Mouse (Mus musculus) CH12F3 (cell line): ENCODE data around the gene Mb.

ENCODE experiments used
- in situ Hi-C: fragments of 300-500 bp; cut with MboI; formaldehyde crosslinking; loops from 2 replicates; pipeline ENCODE4 v1.14.3; 2020; ENCODE audit warnings: low sequenced_read_pairs

Mb gene

DNA sequence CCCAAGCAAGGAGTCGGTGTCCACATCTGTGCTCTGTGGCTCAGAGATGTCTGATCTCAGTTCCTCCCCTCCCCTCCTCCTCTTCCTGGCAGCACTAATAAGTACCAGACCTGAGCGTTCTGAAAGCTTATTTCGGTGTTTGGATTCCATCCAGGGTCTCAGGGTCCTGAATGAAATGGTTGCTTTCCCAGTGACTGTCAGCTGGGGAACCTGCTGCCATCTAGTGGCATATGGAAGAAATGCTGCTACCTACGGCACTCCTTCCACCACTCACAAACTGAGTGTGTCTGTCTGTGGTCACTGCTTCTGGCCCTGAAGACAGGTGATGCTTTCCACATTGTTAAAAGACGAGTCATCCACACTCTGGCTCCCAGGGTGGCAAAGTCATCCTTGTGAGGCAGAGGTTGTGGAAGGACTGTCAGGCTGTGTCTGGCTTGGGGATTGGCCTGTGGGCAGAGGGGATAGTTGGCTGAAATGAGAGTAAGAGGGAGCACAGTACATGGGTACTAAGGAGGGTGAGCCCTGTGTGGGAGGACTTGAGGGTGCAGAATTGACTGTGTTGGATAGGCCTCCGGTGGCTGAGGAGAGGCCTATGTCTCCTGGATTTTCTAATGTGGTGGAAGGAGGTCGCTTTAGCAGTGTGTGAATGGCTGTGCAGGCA is 21.0 kb downstream of the Mb start:
- in situ Hi-C loops = no loop called here

DNA sequence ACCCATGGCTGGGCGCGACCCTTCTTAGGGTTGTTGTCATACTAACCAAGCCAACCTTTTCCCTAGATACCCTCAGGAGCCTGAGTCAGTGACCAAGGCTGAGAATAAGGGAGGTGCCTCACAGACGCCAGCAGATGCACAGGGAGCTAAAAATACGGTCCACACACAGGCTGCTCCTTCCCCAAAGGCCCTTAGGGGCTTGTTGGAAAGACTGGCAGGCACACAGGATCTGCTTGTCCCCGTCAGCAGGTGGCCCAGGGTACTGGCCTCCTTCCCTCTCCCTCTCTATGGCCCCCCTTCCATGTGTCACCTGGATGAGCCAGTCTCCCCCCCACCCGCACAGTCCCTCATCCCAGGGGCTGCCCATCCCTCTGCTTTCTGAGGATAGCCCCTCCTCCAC is 22.8 kb downstream of the Mb start:
- in situ Hi-C loops = no loop called here

DNA sequence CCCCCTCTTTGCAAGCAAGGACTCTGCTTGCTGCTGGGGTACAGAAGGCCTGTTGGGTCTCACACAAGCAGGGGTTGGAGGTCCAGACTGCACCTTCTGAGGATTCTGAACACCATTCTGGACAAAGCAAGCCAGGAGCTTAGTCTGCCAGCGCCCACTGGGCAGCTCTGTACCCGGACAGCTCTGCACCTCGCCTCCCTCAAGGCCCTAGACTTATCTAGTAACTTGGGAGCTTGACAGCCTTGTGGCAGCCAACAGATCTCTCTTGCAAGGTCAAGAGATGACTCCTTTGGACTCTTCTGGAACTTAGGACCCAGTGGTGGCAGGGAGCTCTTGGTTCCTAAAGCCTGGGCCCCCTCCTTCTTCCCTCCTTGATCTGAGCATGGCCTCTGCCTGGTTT is 23.4 kb downstream of the Mb start:
- in situ Hi-C loops = no loop called here

DNA sequence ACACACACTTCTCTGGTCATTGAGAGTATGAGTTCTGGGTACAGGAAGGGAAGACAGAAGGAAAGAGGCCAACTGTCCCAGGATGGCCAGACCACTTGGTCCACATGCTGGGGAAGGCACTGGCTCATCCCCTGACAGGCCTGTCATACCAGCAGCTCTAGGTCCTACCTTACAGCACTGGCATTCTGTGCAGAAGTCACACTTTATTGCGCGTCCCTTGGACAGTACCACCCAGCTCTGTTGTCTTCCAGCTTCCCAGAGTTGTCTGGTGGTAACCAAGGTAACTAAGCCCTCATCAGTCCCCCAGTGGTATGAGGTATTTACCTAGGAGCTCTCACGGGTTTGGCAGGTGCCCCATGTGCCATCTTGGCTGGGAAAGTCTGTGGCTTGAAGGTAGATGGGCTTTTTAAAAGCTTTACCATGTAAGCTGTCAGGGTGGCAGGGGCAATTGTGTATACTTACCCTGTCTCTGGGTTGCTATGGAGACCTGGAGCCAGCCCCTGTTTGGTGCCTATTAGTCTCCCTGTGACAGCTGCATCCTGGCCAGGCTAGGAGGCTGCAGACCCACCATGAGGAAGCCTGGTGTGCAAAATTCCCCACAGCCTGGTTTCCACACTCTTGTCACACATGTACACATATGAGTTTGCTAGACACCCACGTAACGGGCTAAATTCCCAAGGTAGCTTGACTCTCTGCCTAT is 24.4 kb downstream of the Mb start:
- in situ Hi-C loops = no loop called here

DNA sequence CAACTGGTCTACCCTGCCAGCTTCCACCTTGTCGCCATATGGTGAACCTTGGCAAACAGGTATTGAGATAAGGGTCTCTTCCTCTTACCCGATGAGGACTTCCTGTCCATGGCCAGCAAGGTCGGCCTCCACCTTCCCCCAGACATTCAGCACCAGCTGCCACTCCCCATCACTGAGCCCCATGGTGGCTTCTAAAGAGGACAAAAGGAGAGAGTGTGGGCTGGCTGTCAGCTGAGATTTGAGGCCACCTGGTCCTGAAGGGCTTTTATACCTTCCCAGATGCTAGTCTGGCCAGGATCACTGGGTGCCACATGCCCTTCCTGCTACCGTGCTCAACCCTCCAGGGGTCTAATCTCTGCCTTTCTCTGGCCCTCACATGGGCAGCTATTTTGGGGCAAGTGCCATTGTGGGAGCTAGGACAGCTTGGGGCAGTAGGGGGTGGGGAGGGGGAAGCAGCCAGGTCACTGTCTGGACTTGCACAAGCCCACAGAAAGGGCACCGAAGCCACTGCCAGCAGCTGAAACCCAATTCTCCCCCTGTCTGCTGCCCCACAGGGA is 28.0 kb downstream of the Mb start:
- in situ Hi-C loops = no loop called here

DNA sequence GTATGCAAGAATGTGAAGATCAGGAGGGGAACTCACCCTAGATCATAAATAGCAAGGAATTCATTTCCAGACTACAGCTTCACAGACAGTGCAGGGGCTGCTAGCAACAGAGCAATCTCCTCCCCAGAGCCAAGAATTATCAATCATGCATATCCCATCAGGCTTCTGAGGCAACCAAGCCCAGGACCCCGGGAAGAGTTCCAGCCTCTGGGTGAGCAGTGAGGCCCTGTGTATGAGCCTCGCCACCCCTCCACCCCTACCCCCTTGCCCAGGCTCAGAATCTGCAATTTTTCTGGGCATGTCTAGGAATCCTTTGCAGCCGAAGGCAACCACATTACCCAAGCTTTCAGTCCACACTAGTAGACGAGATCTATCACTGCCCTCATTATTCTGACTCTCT is 28.6 kb downstream of the Mb start:
- in situ Hi-C loops = no loop called here

DNA sequence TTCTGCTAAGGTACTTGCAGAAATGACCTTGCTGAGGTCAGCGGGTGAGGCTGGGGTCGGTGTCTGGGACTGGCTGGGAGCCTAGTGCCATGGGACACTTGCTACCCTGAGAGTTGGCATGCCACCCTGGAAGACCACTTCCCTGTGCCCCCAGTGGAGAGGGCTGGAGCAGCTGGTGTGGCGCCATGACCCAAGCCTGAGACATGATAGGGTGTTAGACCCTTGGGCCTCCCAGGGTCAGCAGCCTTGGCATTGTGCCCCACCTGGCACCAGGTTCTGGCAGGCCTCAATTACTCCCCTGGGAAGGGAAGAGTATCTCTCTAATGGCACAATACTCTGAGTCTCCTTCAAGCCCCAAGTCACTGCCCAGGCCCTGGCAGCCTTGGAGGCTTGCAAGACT is 29.4 kb downstream of the Mb start:
- in situ Hi-C loops = no loop called here

DNA sequence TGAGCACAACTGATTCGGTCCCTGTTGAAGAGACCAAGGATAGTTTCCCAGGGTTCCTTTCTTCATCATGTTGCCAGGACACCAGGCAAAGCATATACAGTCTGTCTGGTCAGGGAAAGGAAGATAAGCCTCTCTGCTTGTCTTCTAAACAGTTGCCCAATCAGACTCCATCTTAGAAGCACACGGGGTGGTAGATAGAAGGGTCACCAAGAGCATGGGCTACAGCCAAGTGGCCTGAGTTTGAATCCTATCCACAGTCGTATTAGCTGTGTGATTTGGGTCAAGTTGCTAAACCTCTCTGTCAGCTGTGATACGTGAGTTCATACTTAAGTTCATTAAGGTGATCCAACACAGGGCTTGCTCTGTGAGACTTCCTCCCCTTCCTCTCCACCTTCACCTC is 30.3 kb downstream of the Mb start:
- in situ Hi-C loops = no loop called here

DNA sequence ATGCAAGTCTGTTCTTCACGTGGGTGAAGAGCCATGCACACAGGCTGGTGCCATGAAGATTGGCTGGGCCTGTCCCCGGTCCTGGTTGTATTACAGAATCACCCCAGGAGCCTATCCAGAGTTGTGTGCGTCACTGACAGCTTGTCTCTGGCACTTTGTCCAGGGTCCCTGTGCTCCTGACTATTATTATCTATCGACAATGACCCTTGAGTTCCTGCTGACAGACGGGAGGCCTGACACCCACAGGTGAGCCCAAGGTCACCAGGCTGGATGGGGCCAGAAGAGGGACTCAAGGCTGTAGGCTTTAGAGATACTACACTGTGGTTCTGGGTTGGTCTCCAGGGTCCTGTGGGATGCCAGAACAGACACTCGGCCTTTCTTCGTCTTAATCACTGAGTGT is 30.9 kb downstream of the Mb start:
- in situ Hi-C loops = no loop called here

DNA sequence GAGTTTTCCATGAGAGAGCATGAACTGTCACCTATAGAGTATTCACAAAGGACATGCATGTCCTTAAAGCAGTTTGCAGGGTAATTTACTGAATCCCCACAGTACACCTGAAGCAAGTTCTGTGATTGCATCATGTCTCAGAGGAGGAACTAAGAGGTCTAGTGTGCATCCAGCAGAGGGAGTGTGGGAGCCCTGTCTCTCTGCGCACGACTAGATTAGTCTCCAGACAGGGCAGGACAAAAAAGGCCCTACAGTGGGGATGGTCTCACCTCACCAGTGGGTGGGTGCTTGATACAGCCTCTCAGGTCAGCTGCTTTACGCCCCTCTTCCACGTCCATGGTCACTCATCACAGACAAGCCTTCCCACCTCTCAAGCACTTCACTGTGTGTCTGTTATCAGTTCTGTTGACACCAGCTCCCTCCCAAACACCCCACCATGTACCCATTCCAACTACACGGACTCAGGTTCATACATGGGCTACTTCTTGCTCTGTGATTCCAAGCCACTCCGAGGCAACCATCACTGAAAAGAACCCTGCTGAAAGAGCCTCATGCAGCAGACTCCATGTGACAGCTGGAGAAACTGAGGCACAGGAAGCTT is 31.6 kb downstream of the Mb start:
- in situ Hi-C loops = no loop called here

DNA sequence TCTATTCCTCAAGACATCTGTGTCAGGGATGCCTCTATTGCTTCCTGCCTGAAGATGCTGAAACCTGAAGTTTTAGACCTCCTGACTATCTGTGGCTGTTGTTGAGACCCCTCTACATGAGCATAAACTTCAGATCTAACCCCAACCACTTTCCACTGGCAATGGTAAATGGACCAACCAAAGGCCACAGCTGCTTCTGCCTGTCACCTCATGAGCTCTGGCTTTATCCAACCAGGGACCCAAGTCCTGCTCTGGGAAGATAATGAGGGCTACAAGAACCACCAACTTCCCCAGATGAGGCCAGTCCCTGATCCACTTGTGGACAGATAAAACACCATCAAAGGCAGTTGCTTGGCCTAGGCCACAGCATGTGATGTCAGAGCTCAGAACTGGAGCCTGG is 32.6 kb downstream of the Mb start:
- in situ Hi-C loops = no loop called here

DNA sequence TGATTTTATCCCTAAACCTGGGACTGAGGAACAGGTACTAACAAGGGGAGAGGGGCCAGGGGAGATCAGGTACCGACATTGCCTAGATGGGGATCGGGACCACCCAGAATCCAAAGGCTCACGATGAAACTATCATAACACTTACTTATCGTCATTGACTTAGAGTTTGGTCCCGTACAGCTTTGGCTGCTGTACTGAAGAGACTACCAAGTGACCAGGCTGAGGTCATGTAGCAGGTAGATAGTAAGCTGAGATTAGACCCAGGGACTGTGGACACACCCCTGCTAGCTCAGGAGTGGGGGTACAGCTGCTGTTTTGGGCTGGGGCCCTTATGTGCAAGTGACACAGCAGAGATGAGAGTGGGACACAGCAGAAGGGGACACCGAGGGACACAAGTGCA is 34.0 kb downstream of the Mb start:
- in situ Hi-C loops = no loop called here

DNA sequence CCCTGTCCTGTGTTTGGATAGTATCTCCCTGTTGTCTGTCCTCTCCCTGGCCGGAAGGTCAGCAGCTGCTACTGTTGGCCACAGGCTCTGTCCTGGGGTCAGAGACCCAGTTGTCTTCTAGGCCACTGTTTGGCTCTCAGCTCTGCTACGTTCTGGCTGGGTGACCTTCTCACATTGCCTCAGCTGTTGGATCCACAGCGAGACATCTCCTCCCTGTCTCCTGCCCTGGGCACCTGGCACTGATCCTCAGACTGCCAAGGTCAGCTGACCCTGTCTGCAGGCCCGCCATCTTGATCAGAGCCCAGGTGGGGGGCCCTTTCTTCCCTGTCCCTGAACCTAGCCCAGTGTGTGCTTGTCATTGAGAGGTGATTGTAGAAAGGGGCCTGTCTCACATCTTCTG is 35.5 kb downstream of the Mb start:
- in situ Hi-C loops = no loop called here

DNA sequence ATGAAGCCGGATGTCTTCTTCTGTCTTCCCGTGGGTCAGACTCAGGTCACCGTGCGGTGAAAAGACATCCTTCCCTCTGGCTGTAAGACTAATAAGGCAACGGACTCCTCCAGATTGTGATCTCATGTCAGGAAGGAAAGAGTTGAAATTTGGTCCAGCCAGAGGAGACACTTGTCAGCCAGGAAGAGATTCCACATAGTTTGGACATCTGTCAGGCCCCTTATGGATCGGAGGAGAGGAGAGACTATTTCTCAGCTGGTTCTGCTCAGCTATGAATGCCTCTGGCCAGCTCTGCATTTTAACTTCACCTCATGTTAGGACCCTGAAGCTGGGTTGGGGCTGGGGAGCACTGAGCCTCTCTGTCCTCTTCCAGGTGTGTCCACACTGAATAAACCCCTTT is 36.0 kb downstream of the Mb start:
- in situ Hi-C loops = no loop called here

DNA sequence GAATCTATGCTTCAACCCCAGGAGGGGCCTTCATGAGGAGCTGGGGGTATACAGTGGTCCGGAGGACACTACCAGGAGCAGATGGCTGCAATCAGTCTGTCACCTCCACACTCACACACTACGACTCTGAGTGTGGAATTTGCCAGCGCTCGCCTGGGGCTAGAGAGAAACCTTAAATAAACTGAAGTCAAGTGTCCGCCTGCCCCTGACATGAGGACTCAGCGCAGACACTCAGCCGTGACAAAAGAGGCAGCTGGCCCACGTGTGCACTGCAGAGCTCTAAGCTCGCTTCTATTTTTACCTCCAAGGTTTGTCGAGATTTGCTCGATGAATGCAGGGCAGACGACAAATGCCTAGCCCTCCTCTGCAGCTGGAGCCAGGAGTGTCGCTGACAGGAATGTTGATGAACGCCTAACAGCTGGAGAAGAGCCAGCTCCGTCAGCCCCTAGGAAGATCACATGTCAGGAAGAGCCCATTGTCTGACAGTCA is 36.7 kb downstream of the Mb start:
- in situ Hi-C loops = no loop called here

DNA sequence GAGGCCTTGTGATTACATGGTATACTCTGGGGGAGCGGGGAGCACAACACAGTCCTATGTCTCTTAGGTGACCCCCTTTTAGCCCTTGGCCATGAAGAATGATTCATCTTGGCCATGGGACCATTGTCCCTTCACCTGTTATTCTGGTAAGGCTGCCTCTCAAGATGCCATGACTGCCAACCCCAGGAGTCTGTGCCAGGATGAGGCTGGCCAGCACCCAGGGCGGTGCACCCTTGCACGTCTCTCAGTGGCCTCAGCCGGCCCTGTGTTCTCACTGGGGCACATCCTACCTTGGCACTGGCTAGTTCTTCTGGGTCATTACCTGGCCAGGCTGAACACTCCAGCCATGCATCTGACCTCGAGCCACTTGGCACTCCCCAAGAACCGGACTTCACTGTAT is 41.6 kb downstream of the Mb start:
- in situ Hi-C loops = no loop called here

DNA sequence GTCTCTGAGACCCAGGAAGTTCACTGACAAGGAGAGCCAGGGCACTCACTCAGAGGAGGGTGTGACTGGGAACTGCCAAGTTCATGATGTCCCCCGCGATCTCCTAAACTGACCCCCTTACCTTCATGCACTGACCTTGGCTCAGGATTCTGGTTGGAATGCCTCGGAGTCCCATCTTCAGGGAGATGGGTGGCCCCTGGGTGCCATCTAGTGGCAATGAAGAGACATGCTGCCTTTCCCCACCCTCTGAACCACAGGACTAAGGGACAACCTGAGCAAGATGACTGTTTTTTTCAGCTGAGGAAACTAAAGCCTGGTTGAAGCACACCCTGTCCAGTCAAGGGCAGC is 46.6 kb downstream of the Mb start:
- in situ Hi-C loops = no loop called here

DNA sequence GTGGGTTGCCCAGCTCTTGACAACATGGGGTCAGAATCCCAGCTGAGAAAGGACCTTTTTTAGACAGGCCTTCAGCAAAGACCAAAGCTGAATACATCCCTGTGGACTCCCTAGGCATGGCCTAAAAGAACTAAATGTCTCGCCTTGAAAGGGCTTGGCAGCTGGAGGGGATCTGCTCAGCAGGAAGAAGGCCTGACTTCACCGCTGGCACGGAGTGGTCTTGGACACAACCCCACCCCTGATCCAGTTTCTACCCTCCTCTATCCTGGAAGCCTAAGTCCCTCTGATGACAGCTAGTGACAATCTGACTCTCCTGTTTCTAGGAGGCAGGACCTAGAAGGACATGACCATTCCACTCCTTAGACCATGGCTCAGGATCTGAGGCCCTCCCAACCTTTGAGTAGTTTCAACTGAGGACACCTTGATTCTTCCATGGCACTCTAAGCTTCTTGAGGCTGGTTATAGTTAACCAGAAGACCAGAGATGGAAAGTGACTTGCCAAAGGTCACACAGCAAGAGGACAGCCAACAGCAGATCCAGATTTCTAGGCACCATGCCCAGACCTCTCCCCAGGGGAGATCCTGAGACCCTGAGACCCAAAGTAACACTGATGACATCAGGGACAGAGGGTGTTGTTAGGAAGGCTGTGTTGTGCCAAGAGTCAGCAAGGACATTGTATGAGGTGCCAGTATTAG is 47.1 kb downstream of the Mb start:
- in situ Hi-C loops = no loop called here

DNA sequence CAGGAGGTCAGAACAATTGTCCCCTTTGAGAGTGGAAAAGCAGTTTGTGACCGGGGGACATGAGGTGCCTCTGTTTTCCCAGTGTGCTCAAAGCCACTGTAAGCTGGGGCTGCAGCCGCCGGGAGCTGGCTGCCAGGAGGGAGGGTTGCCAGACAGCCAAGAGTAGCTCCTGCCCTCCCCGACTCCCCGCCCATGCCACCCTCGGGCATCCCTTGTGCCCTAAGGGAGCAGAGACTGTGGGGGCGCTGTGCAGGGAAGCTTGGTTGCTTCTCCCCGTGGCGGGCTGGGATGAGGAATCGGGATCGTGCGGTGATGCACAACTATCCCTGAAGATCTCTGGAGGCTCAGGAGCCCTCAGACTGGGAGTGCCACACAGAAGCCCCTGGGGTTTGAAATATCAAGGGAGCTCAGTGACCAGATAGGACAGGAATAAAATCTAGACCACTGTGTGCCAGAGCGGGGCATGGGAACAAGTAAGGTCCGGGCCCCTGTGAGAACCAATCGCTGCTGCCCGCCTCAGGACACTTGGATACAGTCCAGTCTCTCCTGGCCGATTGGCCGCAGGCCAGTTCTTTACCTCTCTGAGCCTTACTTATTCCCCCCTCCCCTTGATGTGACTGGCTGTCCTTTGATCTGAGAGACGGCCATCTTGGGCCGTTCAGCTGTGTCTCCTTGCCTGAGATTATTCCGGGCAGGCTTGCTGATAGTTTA is 51.4 kb downstream of the Mb start:
- in situ Hi-C loops = no loop called here

DNA sequence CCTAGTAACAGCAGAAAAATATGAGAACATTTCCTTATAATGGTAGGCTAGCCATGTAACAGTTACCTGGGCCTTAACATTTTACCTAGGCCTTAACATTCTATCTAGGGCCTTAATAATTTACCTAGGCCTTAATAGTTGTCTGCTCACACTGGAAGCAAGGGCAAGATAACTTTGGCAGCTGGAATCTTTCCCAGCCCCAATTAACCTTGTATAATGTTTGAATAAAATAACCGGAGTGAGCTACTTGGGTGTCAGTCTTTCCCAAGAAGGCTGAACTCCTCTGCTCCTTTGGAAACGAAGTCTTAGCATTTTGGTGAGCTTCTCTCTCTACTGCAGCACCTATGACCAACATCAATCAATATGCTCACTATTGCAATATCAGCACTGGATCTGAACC is 52.4 kb downstream of the Mb start:
- in situ Hi-C loops = no loop called here

DNA sequence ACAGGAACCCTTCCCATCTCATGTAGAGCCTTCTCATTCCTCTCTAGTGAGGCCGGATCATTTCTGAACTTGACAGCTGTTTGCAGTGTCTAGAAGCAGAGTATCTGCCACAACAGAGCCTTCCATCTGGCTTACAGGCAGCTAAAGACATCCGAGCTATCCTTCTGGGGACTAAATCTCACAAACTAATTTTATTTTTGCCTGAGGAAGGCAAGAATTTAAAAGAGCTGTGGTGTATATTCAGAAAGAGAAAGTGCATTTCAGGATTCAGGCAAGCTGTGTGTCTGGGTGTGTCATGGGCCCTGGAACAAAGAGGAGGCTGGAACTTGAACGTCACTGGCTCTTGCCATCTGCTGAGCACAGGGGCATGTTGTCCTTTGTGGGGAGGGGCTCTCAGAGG is 56.1 kb downstream of the Mb start:
- in situ Hi-C loops = no loop called here
